Mouse (Mus musculus): ENCODE measurements at regions not wholly inside any gene's neighbourhood (a gene's known extent, or its start where the extent isn't known, plus 50 kb on each side); places are given as distances from the start of the nearest gene placed in this dataset.
"Not testable (repeated sequence)": the region's sequence is repeated elsewhere in the genome, so short reads cannot be mapped to it uniquely, and the experiment has no call there.

DNA sequence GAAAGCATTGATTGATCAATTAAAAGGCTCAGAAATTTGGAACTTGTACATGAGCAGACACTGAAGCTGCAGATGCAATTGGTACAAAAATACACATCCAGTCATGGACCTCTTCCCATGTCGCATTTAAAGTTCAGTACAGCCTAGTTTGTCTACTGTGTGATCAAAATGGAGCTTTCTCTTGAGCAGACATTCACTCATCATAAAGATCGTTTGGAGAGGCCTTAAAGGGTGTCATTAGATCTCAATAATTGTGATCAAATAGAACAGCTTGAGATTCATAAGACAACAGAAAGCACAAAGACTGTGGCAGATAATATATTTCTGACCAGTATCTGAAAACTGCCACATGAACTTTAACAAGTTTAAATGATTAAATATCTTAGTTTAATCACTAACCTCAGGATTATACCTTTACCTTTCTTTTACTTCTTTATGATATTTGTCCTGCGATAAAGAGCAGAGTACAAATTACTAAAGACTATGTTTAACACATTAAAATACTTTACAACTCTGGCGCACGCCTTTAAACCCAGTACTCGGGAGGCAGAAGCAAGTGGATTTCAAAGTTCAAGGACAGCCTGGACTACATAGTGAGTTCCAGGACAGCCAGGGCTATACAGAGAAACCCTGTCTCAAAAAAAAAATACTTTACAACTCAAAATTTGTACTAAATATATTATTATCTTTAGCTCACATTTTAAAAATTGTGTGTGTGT lies 635.1 kb downstream of the Dnajb9 start:
- no peak for DNase-seq (ENCODE audit: low spot score in 2 of 2)

DNA sequence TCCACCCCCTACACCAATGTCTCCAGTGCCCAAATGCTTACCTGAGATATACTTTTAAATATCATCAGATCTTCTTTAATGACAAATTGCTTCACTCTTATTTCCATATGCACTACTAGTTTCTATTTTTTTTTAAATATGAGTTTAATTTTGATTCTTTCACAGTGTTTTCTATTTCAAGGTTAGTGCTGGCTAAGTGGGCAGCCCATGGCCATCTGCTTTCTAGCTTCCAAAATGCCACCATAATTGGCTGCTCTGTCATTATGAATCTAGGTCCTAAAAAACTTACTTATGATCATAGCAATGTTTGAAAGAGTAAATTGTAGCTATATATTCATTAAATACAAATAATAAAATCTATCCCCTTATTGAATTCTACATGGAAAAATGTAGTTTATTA lies 636.9 kb downstream of the Dnajb9 start:
- DNase-seq (ENCODE audit: low spot score in 2 of 2) = peak; percentile 2 to 52

DNA sequence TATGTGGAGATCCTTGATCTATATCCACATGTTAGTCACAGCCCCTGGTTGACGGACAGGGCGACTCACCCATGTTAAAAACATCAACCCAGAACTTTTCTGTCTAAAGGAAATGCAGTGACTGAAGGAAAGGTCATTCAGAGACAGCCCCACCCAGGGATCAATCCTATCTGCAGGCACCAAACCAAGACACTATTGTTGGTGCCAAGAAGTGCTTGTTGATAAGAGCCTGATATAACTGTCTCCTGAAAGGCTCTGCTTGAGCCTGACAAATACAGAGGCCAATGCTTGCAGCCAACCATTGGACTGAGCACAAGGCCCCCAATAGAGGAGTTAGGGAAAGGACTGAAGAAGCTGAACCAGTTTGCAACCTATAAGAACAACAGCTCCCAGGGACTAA lies 682.5 kb downstream of the Dnajb9 start:
- DNase-seq (ENCODE audit: low spot score in 2 of 2) = no peak

DNA sequence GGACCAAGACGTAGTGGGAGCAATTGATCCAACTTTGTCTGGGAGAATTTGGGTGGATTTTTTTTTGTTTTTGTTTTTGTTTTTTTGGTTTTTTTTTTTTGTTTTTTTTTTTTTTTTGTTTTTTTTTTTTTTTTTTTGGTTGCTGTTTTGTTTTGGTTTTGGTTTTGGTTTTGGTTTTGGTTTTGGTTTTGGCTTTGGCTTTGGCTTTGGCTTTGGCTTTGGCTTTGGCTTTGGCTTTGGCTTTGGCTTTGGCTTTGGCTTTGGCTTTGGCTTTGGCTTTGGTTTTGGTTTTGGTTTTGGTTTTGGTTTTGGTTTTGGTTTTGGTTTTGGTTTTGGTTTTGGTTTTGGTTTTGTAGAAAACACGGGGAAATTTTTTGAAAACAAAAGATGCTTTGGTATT lies 702.7 kb downstream of the Dnajb9 start:
- not testable (repeated sequence) for DNase-seq (ENCODE audit: low spot score in 2 of 2)

DNA sequence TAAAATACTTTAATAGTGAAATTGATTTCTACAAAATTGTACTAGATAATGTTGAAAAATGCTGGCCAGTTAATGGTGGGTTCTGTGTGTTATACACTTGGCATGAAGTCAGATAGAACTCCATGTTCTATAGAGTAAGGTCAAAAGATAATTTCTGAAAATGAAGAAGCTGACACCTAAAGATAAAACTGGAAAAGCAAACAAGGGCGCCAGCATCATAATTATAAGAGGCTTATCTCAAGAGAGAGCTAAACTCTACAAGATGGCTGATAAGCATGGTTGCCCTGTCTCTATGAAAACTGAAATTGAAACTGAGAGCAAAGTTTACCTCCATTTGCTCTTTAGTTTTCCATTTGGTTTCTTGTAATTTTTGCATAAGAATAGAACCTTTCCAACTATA lies 720.2 kb downstream of the Dnajb9 start:
- no peak for DNase-seq (ENCODE audit: low spot score in 2 of 2)

DNA sequence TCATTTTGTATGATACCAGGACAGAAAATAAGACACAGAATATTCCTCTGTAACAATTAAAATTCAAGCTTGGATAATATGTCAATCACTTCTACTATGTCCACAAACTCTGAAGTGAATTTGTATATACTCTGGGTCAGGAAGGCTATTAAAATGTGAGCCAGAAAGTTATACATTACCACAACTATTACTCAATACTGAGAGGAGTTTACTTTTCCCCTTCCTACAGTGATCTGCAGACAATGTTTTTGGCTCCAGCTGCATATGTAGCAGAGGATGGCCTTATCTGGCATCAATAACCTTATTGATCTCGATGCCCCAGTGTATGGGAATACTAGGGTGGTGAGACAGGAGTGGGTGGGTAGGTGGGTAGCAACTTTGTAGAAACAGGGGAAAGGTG lies 727.4 kb downstream of the Dnajb9 start:
- DNase-seq (ENCODE audit: low spot score in 2 of 2) = no peak

DNA sequence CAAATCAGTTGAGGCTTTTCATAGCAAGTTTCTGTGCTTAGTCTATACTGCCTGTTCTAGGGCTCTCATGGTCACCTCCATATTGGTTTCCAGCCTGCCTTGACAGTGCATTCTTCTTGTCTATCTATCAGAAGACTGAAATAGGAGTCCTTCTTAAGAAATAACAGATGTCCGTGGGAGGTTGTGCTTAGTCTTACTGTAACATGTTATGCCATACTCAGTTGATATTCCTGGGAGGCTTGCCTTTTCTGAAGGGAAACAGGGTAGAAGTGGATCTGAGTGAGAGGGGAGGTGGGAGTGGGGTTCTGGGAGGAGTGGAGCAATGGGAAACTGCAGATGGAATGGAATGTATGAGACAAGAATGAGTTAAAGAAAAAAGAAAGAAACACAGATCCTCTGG lies 747.6 kb downstream of the Dnajb9 start:
- peak in 1 of 2 experiments; percentile 0 for DNase-seq (ENCODE audit: low spot score in 2 of 2)
